Mouse (Mus musculus): ENCODE results near the gene 4430402I18Rik.

Gene 4430402I18Rik

DNA sequence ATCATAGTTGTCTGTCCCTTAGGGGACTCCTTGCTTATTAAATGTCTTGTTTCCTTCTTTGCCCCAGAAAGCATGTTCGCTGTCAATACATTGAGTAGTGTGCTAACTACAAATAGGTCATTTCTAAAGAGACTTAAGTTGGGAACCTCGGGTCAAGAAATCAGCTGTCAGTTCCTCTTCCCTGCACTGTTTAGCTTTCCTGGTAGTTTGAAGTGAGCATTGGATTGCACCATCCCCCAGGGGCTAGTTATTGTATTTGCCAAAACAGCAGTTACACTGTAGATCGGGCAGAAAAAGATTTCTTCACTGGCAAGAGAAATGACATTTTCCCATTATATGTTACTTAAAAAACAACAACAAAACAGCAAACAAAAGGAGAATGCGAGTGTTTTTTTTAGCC is 578 bp upstream of the 4430402I18Rik start:
- WGBS: 63% methylated on average over 4 of the region's 4 CpGs

GRCm38 (mm10) chr19:28964552-28964903 is 3.1 kb downstream of the 4430402I18Rik start:
- WGBS: 6% methylated on average over 16 of the region's 16 CpGs

- WGBS: under 1% methylated on average over 73 of the region's 73 CpGs
Measured at GRCm38 (mm10) chr19:28963842-28964551, 3.6 kb downstream of the 4430402I18Rik start, which contains the start of gene Plpp6. Gene Plpp6 (plus strand): TSS chr19:28963953.

DNA sequence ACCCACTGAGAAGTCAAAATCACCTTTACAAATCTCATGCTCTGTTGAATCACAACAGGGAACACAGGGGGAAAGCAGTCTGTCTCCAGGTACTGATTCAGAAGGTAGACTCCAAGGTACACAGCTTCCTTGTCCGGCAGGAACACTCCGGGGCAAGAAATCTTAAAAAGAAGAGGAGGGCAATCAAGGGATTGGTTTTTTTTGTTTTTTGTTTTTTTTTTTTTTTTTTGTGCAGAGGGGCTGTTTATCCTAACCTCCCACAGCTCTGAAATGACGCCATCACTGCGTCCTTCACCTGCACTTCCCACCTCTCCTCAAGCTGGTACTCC is 4.1 kb downstream of the 4430402I18Rik start:
- WGBS: 0% methylated on average over 4 of the region's 4 CpGs

DNA sequence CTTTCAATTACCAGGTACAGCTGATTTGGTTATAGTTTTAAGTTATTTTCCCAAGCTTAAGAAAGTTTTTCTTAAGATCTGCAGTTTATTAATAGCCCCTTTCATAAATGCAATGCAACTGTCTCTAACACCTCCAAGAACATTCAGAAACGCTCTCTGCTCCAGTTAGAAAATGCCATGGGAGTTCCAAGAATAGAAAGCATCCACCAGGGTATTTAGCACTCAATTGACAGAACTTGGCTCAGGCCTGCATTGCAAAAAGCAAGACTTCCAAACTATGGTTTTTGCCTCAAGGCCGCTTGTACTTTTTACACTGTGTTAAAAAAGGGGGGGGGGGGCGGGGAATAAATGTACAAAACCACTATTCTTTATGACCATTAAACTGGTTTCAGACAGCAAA is 4.5 kb downstream of the 4430402I18Rik start:
- 15% methylated on average over 3 of the region's 3 CpGs for WGBS

- WGBS: 70% methylated on average over 5 of the region's 5 CpGs
Measured at GRCm38 (mm10) chr19:28951251-28951650, 16.3 kb downstream of the 4430402I18Rik start.

- WGBS: 61% methylated on average over 2 of the region's 2 CpGs
Measured at GRCm38 (mm10) chr19:28947311-28947710, 20.3 kb downstream of the 4430402I18Rik start.

DNA sequence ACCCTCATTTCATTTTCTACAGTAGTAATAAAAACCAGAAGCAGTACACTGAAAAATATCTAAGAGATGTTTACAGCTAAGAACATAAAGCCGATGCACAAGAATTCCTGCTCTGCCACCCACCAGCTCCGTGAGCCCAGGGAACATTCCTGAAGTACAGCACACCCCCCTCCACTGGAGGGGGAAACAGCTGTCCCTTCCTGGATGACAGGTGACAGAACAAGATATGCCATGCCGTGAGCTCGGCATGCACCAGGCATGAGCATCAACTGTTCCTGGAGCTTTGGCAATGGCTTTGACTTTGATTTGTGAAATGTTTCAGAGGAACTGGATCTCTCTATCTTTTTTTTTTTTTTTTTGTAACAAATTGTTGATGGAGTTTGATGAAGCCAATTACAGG is 20.8 kb downstream of the 4430402I18Rik start:
- 32% methylated on average over 4 of the region's 4 CpGs for WGBS

- 83% methylated on average over 4 of the region's 4 CpGs for WGBS
Measured at GRCm38 (mm10) chr19:28941271-28941670, 26.3 kb downstream of the 4430402I18Rik start.

DNA sequence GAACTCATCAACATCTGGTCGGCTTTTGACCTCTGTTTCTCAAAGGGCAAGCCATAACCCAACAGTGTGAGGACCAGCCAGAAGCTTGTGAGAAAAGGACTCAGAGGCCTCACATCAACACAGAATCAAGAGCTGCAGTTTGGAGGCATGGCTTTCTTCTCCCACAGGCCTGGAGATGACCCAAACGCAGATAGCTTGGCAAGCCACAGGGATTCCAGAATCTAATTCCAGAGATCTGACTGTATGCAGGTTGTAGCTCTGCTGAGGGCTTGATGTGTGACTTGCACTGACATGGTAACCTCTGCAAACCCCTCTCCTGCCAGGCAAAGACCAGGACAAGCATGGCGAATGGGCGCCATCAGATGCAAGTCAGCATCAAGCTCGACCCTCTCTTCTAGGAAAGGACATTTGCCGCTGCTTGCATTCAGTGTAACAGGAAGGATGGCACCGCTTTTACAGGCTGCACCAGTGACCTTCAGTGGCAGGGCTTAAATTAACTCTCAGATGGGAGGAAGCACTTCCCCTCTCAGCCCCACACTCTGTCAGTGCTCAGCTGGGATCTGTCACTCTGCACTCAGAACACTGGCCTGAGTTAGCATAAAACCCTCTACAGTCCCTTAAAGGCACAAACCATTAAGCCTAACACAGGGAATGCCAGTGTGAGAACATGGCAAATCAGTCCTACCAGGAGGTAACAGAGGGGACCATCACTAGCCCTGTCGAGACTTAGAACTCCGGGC is 27.3 kb downstream of the 4430402I18Rik start:
- 81% methylated on average over 9 of the region's 9 CpGs for WGBS

DNA sequence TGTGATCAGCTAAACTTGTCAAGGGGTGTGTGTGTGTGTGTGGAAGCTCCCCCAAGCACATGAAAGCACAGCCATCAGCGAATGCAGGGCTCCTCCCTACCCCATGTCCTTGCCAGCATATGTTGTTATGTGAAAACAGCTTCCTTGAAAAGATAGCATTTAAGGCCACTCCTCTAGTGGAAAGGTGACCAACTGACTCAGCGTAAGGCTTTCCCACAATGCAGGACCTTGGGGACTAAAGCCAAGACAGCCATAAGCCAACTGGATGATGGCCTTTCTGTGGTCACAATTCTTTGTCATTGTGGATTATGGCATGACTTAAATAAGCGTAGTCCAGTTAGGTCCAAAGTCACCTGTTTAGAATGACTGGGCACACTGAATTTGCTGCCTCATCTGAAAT is 32.7 kb downstream of the 4430402I18Rik start:
- 98% methylated on average over 3 of the region's 3 CpGs for WGBS

DNA sequence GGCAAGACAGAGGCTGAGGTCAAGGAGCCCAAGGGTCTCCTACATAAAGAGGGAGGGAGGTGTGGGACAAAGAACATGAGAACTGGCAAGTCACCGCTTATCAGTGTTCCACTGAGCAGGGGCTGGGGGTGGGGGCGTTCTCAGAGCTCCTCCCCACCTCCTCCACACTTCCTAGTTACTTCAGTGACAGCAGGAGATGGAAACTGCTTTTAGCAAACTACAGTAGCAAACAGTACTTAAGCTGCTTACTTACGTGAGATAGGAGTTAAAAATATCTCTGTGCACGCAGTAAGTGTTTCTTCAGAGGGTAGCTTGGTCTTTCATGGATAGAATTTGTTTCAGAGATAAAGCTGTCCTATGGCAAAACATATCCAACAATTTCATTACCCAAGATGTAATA is 40.2 kb downstream of the 4430402I18Rik start:
- WGBS: 50% methylated on average over 4 of the region's 4 CpGs

DNA sequence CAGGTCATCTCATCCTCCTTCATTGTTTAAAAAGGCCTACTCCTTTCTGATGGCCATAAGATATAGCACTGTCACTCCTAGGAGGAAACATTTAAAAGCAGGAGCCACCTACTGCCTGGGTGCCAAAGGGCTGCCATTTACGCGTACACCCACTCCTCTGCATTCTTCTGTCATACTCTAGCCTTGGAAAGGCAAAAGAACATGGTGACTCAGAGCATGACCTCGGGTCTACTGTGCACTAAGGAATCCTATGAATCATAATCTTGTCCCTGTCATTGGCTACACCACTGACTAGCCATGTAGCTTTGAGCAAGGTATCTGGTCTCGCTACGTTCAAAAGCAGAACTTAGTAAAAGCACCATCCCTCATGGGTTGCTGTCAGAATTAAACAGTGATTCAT is 41.2 kb downstream of the 4430402I18Rik start:
- 82% methylated on average over 5 of the region's 5 CpGs for whole genome bisulfite sequencing

GRCm38 (mm10) chr19:28917839-28918238 is 49.8 kb downstream of the 4430402I18Rik start:
- 80% methylated on average over 5 of the region's 5 CpGs for WGBS

- 59% methylated on average over 4 of the region's 4 CpGs for whole genome bisulfite sequencing
Measured at GRCm38 (mm10) chr19:28916492-28916891, 51.1 kb downstream of the 4430402I18Rik start.

- WGBS: 88% methylated on average over 2 of the region's 2 CpGs
Measured at GRCm38 (mm10) chr19:28915602-28916250, 51.9 kb downstream of the 4430402I18Rik start.

GRCm38 (mm10) chr19:28914598-28914997 is 53.0 kb downstream of the 4430402I18Rik start:
- WGBS: 74% methylated on average over 6 of the region's 6 CpGs

DNA sequence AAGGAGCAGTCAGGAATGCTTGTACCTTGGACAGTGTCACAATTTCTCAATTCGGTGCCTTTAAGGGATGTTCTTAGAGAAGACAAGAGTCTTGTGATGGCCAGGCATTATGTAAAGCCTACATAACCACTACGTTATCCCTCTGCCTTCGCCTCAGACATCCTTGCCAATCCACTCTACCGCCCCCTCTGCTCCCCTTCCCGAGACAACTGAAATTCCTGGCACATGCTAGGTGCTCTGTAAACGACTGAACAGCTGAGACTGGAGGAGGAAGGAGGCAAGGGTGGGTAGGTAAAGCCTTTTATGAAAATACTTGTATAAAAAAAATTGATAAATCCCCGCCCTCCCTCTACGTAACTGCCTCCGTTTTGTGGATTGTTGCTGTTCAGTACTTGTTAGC is 58.9 kb downstream of the 4430402I18Rik start:
- 36% methylated on average over 9 of the region's 9 CpGs for WGBS

DNA sequence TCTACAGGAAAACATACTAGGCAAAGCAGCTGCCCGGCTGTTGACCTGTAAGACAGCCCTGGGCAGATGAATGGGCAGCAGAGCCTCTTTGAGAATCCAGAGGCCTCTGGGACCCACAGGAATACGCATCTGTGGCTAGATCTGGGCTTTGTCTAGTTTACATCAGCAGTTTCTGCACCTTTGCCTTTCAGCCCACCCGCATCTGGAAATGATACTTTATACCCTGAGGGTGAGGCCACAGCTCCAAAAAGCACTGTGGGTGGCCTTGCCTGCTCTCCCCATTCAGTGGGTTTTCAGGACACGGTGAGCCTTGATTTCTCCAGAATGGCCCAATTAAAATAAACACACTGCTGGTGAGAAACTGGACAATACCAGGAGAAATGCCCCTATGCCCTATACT is 59.4 kb downstream of the 4430402I18Rik start:
- WGBS: 64% methylated on average over 4 of the region's 4 CpGs

- WGBS: 60% methylated on average over 8 of the region's 8 CpGs
Measured at GRCm38 (mm10) chr19:28903536-28904119, 64.0 kb downstream of the 4430402I18Rik start.

DNA sequence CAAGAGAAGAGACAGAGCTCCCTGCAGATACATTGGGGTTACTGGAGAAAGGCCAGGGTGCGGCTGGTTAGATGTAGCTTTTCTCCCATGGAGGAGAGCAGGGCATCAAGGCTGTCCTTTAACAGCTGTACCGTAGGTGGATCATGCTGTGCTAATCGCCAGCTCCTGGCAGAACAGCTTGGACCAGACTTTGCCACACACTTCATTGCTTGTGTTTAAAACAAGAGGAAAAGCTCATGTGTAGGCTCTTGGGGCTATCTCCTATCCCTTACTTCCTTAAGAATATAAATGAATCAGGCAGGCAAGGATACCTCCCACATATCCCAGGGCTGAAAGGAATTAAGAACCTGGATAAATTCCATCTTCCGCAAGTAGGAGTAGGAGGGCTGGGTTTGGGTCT is 64.8 kb downstream of the 4430402I18Rik start:
- 56% methylated on average over 4 of the region's 4 CpGs for WGBS

- WGBS: 86% methylated on average over 2 of the region's 2 CpGs
Measured at GRCm38 (mm10) chr19:28902111-28902510, 65.5 kb downstream of the 4430402I18Rik start.
